Mouse (Mus musculus) kidney, postnatal 36 days (tissue): ENCODE measurements at regions not wholly inside any gene's neighbourhood (a gene's known extent, or its start where the extent isn't known, plus 50 kb on each side); places are given as distances from the start of the nearest gene placed in this dataset.

Experiments
- DNase-seq, 2 experiments: peaks; one replicate each; pipeline ENCODE4 v3.0.0; 2021 to 2022; ENCODE audit warnings: mixed read lengths in 2 of 2

DNA sequence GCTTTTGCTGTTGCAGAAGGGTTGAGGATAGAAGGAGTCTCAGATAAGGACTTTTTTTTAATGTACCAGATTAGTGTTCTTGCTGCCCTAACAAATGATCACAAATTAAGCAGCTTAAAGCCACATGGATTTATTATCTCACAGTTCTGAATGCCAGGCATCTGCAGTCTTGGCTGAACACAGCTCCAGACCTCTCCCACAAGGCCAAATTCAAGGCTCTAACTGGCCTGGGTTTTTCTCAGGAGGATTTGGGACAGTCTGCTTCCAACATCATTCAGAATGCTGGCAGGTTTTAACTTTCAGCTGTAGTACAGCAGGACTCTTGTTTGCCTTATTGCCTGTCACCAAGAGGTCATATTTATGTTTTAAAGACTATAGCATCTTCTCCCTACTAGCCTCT lies 329.7 kb upstream of the Chrm2 start:
- DNase-seq, result no peak

- DNase-seq, result no peak
These were observed 327.5 kb upstream of the Chrm2 start for GRCm38 (mm10) chr6:36060411-36060810.

- no peak for DNase-seq
These were observed 323.0 kb upstream of the Chrm2 start for GRCm38 (mm10) chr6:36064919-36065318.

GRCm38 (mm10) chr6:36068690-36069089 lies 319.2 kb upstream of the Chrm2 start:
- no peak for DNase-seq

DNA sequence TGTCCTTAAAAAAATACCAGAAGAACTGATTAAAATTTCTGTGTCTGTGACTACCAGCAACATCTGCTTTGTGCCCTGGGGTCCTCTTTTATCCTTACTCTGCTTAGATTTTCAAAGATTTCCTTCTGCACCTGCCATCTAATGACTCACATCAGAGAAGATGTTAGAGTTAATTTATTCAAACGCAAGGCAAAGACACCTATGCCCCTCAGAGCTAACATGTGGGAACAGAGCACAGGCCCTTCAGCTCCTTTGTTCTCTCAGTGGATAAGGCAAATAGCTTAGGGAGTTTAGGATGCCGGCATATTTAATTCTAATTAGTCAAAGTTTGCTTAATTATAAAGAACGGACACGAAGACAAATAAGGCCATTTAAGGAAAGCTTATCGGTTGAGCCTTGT lies 308.3 kb upstream of the Chrm2 start:
- DNase-seq, result no peak

- no peak for DNase-seq
These were observed 294.3 kb upstream of the Chrm2 start for GRCm38 (mm10) chr6:36093584-36093983.

- no peak for DNase-seq
These were observed 293.8 kb upstream of the Chrm2 start for GRCm38 (mm10) chr6:36094075-36094474.

- no peak for DNase-seq
These were observed 290.5 kb upstream of the Chrm2 start for GRCm38 (mm10) chr6:36097391-36097790.

DNA sequence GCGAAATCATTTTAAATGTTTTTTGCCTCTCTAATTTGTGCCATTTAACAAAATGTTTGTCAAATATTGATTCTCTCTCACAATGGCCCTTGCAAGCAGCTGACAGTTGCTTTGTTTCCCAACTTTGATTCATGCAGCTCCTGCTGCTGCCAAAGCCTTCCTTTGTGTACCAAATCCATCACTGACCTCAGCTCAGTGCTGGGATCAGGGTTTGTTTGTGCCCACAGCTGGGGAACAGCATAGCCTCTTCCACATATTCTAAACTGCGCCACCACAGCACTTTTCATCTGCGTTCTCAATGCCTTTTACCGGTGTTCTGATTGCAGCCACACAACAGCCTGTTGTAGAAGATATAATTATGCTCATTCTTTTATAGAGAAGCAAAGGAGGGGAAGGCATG lies 289.7 kb upstream of the Chrm2 start:
- no peak for DNase-seq

- no peak for DNase-seq
These were observed 279.1 kb upstream of the Chrm2 start for GRCm38 (mm10) chr6:36108830-36109229.

DNA sequence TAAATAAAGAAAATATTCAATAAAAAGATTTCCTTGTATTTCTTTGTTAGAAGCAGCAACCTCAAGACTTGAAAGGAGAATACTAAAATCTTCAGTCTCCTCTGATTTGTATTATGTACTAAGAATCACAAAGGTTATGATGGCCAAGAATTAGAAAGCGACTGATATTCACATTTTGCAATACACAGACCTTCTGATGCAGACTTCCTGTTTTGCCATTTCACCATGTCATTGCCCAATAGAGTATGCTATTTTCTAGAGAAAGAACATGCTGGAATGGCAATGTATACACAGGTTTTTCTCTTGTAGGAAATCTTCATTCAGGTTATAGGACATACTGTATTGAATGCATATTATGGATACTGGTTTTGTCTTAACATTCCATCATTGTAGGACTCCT lies 250.7 kb upstream of the Chrm2 start:
- no peak for DNase-seq

DNA sequence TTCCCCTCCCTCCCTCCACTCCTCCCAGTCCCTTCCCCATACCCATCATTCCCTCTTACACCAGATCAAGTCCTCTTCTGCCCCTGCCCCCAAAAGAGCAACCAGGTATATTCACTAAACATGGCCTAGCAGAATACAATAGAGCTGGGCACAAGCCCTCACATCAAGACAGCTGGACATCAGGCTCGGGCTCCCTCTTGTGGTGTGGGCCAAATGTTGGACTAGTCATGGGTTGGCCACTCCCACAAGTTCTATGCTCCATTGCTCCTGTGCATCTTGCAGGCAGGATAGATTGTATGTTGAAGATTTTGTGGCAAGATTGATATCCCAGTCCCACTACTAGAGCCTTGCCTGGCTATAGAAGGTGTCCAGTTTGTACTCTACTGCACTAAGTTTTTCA lies 240.6 kb upstream of the Chrm2 start:
- DNase-seq, result peak in 1 of 2 experiments; percentile 3

DNA sequence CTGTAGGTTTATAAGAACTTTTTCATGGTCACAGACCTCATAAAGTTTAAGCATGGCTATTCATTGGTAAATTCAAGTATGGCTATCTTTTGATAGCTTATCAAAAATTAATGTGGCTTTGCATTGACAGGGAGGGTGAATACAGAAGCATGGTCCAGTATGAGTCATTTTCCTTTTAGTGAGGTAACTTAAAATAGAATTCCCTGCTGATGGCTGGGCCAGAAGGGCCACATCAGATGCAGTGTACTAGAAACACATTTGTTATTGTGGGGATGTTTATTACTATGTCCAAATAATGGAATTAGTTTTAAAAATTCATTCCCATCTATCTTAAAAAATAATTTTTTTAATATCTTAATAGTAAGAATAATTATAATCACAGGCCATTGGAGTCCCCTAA lies 213.4 kb upstream of the Chrm2 start:
- DNase-seq, result no peak

- no peak for DNase-seq
These were observed 212.8 kb upstream of the Chrm2 start for GRCm38 (mm10) chr6:36175112-36175511.

- no peak for DNase-seq
These were observed 208.0 kb upstream of the Chrm2 start for GRCm38 (mm10) chr6:36179895-36180294.

DNA sequence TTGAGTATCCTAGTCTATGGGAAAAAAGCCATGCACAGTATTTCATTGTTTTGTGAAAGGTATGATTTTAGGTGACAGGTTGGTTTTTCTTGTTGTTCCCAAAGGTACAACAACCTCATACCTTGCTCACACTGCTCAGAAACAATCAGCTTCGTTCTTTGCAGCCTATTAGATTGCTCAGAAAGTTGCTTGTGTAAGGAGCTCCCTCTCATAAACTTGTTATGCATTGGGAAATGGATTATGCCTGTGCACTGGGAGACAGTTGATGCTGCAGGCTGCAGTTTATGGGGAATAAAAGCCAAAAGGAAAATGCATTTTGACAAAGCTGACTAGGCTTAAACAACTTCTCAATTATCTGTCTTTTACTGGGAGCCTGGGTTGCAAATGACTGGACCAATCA lies 205.2 kb upstream of the Chrm2 start:
- no peak for DNase-seq

DNA sequence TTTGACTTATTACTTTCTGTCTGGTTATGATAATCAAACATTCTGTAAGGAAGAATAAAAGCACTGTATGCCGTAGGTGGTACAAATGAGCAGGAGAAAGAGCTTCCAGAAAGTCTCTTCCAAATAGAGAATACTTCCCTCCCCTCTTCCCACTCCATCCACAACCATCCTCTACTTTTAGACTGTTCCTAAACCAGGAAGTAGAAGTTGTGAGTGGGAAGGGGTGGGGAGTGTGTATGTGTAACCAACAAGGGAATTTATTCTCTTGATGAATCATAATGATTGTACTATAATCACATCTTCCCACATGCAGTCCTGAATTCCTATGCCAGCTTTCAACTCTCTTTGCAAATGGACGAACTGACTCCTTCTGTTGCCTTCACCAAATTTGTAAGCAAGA lies 181.2 kb upstream of the Chrm2 start:
- no peak for DNase-seq

- no peak for DNase-seq
These were observed 166.6 kb upstream of the Chrm2 start for GRCm38 (mm10) chr6:36221308-36221707.

- no peak for DNase-seq
These were observed 153.4 kb upstream of the Chrm2 start for GRCm38 (mm10) chr6:36234438-36234837.

DNA sequence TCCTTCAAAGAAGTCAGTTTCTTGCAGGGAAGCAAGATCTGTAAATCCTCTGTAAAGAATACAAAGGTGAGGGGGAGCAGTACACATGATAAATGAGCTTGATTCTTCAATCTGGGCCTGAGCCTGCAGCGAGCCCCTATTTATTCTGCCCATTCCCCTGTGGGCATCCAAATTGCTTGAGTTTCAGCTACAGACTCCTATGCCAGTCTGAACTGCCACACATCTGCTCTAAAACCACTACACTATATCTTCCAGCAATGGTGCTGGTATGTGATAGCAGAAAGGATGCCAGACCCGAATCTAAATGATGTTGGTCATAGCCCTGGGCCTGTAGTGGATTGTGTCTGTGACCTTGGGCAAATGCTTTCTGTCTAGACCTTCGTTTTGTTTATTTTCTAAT lies 140.9 kb upstream of the Chrm2 start:
- DNase-seq, result no peak

- no peak for DNase-seq
These were observed 139.7 kb upstream of the Chrm2 start for GRCm38 (mm10) chr6:36248219-36248618.

- DNase-seq, result peak; percentile 1 to 2
These were observed 138.8 kb upstream of the Chrm2 start for GRCm38 (mm10) chr6:36249047-36249446.

- DNase-seq, result no peak
These were observed 121.0 kb upstream of the Chrm2 start for GRCm38 (mm10) chr6:36266717-36267402.

- DNase-seq, result no peak
These were observed 101.2 kb upstream of the Chrm2 start for GRCm38 (mm10) chr6:36286664-36287063.

GRCm38 (mm10) chr6:36313586-36313985 lies 74.3 kb upstream of the Chrm2 start:
- DNase-seq, result no peak
